Mouse (Mus musculus) bone marrow macrophage, adult 2 months (primary cell): ENCODE measurements around the gene Htr5a.

Experiments used
- CTCF ChIP-seq: IDR thresholded peaks from 2 replicates; pipeline ENCODE4 v1.5.1; 2012; ENCODE audit warnings: low read depth, mild to moderate bottlenecking, low read length, moderate library complexity
- POLR2A ChIP-seq: IDR thresholded peaks from 2 replicates; pipeline ENCODE4 v1.6.1; 2012; ENCODE audit warnings: mild to moderate bottlenecking, low read depth, low read length, borderline replicate concordance

GRCm38 (mm10) chr5:27793923-27794322 is 48.0 kb upstream of the Htr5a start:
- peak; percentile 43; the same call in 1 of the 2 replicates for TF ChIP-seq CTCF
- TF ChIP-seq POLR2A = no peak
